Mouse (Mus musculus): ENCODE results near the gene Gm45140.

The Gm45140 gene

GRCm38 (mm10) chr6:87799576-87799975, 36.0 kb downstream of the Gm45140 start:
- DNase-seq (ENCODE audit: low read depth): no peak

- DNase-seq (ENCODE audit: low read depth): no peak
Observed at GRCm38 (mm10) chr6:87797321-87797720, 38.3 kb downstream of the Gm45140 start.

- DNase-seq (ENCODE audit: low read depth): no peak
Observed at GRCm38 (mm10) chr6:87796251-87796880, 39.2 kb downstream of the Gm45140 start.

GRCm38 (mm10) chr6:87795385-87796150, 40.0 kb downstream of the Gm45140 start:
- DNase-seq (ENCODE audit: low read depth): no peak

- DNase-seq (ENCODE audit: low read depth): no peak
Observed at GRCm38 (mm10) chr6:87793821-87794510, 41.6 kb downstream of the Gm45140 start.

DNA sequence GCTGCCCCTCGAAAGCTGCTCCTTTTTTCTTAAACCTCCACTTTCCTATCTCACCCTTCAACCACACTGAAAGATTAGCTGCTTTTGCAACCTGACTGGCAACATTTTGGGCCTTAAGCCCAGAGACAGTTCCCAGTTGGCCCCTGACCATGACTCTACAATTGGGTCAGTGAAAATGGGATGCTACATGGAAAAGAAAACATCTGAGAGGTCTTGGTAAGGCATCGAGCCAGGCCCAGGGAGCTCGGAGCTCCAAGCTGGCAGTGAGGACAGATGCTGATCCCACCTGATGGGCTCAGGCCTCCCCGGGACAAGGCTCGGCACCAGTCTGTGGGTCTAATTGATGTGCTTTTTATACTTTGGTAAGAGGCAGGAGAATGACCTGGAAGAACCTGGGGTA, 43.8 kb downstream of the Gm45140 start:
- no peak for DNase-seq (ENCODE audit: low read depth)

DNA sequence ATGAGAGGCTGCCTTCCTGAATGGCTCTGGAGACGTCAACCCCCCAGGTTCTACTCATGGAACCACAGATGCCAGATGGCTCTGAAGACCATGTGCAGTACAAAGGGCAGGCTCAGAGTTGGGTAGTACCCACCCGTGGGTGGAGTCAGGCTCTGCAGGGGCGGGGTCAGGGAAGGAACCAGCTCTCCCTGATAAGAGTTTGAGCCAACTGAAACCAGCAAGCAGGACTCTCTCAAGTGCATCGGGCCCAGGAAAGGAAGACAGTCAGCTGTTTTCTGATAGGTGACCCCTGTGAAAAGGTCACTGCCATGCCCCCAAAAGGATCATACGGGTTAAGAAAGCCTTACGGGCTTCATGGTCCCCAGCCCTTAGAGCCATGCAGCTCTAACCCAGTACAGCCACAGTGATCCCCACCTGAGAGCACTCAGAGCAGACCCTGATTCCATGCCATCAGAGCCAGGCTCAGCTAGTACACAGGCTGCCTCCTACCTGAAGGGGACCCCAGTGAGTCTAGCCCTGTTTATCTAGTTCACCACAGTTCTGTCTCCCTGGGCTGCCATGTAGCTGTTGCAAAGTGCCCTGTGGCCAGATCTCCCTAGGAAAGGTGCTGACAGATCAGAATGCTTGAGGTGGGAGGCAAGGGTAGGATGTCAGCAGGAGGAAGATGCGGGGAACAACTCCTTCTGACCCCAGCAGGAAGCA, 44.7 kb downstream of the Gm45140 start:
- DNase-seq (ENCODE audit: low read depth): no peak

DNA sequence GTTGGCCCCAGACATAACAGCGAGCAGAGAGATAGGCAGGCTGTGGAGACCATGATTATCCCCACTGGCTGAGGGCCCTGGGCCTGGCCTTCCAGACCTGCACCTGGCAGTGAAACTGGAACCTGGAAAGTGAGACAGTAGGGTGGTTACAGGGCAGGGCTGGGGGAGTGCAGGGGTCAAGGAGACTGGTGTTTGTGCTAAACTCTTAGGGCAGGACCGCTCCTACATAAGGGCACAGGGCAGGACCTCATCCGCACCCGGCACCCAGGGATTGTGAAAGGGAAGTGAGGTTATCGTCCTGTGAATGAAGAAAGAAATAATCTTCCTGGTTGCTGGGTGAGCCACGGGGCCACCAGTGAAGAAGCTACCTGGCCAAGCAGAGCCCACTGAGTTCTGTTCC, 45.8 kb downstream of the Gm45140 start:
- no peak for DNase-seq (ENCODE audit: low read depth)

DNA sequence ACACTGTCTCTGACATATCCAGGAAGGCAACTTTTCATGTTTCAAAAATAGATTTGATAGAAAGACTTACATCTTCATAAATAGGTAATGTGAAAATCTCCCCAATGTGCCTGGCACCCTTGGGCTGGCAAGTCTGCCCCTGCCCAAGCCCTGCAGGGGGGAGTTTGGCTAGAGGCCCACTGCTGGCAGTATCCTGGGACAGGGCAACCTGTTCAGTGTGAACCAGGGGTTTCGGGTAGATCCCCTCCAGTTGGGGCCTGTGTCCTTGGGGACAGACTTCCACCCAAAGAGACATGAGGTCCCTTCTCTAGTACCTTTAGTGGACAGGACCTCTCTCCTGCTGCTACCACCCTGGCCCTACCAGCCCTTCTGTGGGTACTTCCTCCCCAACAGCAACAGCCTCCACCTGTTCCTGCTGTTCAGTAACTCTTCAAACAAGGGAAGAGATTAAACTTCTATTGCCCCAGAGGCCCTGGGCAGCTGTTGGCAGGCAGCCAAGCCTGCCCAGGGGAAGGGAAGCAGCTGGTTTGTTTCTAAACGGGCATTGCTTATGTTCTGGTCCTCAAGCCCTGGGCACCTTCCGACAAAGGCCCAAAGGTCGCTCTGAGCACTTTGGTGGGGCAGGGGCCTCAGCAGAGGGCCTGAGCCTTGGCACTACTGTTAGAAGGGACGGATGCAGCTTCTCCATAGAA, 46.6 kb downstream of the Gm45140 start:
- no peak for DNase-seq (ENCODE audit: low read depth)

GRCm38 (mm10) chr6:87788266-87788895, 47.2 kb downstream of the Gm45140 start:
- no peak for DNase-seq (ENCODE audit: low read depth)

- DNase-seq (ENCODE audit: low read depth): no peak
Observed at GRCm38 (mm10) chr6:87787108-87787890, 48.3 kb downstream of the Gm45140 start.

GRCm38 (mm10) chr6:87786621-87787020, 49.0 kb downstream of the Gm45140 start:
- DNase-seq (ENCODE audit: low read depth): no peak

- no peak for DNase-seq (ENCODE audit: low read depth)
Observed at GRCm38 (mm10) chr6:87784033-87784432, 51.6 kb downstream of the Gm45140 start.

DNA sequence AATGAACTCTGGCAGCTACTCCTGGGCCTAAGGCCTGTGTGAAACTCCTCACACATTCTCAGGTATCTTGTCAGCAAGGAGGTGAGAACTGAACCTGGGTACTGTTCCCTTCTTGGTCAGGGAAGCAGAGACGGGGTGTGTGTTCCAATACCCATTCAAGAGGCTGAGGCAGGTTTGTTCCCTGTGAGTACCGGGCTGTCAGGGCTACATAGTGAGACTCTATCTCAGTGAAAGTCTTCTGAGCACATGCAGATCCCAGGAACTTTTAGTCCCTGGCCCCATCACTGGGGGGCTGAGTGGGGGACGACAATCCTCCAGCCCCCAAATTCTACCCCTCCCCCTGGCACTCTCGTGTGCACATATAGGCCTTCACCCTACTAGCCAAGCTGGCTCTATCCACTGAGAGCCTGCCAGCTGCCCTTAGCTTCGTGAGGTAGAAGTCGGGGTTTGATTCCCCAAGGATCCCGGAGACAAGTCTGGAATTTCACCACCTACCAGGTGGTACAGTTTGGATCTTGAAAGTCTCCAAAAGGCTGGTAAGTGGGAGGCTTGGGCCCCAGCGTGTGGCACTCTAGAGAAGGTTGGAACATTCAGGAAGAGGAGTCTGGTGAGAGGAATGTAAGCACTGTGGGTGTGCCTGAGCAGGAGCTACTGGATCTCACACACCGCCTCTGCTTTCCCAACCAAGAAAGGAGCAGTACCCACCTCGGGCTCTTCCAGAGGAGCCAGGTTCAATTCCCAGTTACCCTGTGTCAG, 54.9 kb downstream of the Gm45140 start:
- no peak for DNase-seq (ENCODE audit: low read depth)

GRCm38 (mm10) chr6:87779174-87780165, 56.1 kb downstream of the Gm45140 start:
- no peak for DNase-seq (ENCODE audit: low read depth)

DNA sequence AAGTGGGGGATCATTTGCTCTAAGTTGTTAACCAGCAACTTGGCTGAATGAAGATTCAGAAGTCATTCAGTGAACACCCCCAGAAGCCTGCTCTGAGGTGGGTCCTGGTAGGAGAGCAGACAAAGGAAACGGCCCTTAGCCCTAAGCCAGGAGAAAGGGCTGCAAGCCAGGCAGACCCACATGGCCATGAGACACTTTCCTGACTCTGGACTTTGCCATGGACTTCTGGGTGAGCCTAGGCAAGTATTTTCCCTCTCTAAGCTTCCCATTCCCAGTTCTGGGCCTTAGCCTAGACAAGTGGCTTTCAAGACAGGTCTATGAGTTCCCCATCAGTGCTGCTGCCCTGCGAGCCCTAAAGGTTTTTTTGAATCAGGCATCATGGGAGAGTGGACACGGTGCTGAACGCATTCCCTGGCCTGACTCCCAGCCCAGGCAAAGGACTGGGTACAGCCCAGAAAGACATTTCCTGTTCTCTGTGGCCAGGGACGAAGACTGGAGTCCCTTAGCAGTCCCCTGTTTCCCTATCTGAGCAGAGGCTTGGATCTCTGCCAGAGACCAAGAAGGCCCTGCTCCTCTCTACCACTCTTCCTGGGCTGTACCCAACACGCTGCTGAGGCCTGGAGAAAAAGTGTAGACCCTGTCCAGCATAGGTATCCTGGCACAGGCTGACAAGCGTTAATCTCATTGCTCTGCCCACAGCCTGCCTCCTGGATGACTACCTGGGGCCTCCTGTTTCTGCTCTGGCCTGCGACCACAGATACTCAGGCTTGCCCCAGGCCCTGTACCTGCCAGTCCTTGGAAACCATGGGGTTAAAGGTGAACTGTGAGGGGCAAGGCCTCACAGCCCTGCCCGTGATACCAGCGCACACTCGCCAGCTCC, 57.1 kb downstream of the Gm45140 start:
- no peak for DNase-seq (ENCODE audit: low read depth)

- no peak for DNase-seq (ENCODE audit: low read depth)
Observed at GRCm38 (mm10) chr6:87777842-87778241, 57.8 kb downstream of the Gm45140 start, which contains the start of gene Gp9. Gene Gp9, plus strand, starts transcription at chr6:87778072.
